Mouse (Mus musculus): Measurements from ENCODE around the gene Snx13. TPM values are rescaled to one million over a fixed set of nuclear protein-coding genes. Genes with fewer than 3 reads are reported as not detected.

The Snx13 gene
- total RNA-seq, 2 experiments from 2014 or later, result 39.6 to 44.9 TPM

- DNase-seq, result peak; percentile 69
These were observed 587 bp downstream of the Snx13 start for GRCm38 (mm10) chr12:35047320-35048225.

GRCm38 (mm10) chr12:35048891-35049290, 1.9 kb downstream of the Snx13 start:
- DNase-seq, result no peak

- peak; percentile 5 for DNase-seq
These were observed 3.5 kb downstream of the Snx13 start for GRCm38 (mm10) chr12:35050501-35050900.

- no peak for DNase-seq
These were observed 4.2 kb downstream of the Snx13 start for GRCm38 (mm10) chr12:35050964-35051758.

GRCm38 (mm10) chr12:35054420-35054819, 7.4 kb downstream of the Snx13 start:
- DNase-seq, result no peak

- DNase-seq, result no peak
These were observed 8.4 kb downstream of the Snx13 start for GRCm38 (mm10) chr12:35055114-35056095.

GRCm38 (mm10) chr12:35063697-35064468, 16.9 kb downstream of the Snx13 start:
- DNase-seq, result no peak

GRCm38 (mm10) chr12:35067621-35068020, 20.6 kb downstream of the Snx13 start:
- DNase-seq, result no peak

GRCm38 (mm10) chr12:35071336-35071735, 24.4 kb downstream of the Snx13 start:
- DNase-seq, result no peak

GRCm38 (mm10) chr12:35072178-35072577, 25.2 kb downstream of the Snx13 start:
- DNase-seq, result no peak

- no peak for DNase-seq
These were observed 29.0 kb downstream of the Snx13 start for GRCm38 (mm10) chr12:35075993-35076392.

GRCm38 (mm10) chr12:35123549-35123948, 76.6 kb downstream of the Snx13 start:
- DNase-seq, result no peak

GRCm38 (mm10) chr12:35153186-35153585, 106.2 kb downstream of the Snx13 start:
- no peak for DNase-seq

GRCm38 (mm10) chr12:35154149-35154548, 107.2 kb downstream of the Snx13 start:
- DNase-seq, result no peak

GRCm38 (mm10) chr12:35157237-35157636, 110.3 kb downstream of the Snx13 start:
- no peak for DNase-seq

GRCm38 (mm10) chr12:35161690-35162089, 114.7 kb downstream of the Snx13 start:
- no peak for DNase-seq

- DNase-seq, result no peak
These were observed 123.3 kb downstream of the Snx13 start for GRCm38 (mm10) chr12:35170275-35170674.

GRCm38 (mm10) chr12:35175938-35176337, 129.0 kb downstream of the Snx13 start:
- DNase-seq, result no peak

- DNase-seq, result no peak
These were observed 129.6 kb downstream of the Snx13 start for GRCm38 (mm10) chr12:35176628-35177027.

GRCm38 (mm10) chr12:35182675-35183074, 135.7 kb downstream of the Snx13 start:
- DNase-seq, result peak; percentile 32

GRCm38 (mm10) chr12:35184261-35184660, 137.3 kb downstream of the Snx13 start:
- DNase-seq, result no peak
